Mouse (Mus musculus): ENCODE results near the gene Pcf11. TPM values are rescaled to one million over a fixed set of nuclear protein-coding genes. Genes with fewer than 3 reads are reported as not detected.

The Pcf11 gene
- polyA plus RNA-seq (2014; fragmentation: Illumina TruSeq; extraction: RNeasy Lipid Tissue Mini Kit (QIAGEN cat#74804); ENCODE audit: low read depth, low replicate concordance), result 179 TPM

DNA sequence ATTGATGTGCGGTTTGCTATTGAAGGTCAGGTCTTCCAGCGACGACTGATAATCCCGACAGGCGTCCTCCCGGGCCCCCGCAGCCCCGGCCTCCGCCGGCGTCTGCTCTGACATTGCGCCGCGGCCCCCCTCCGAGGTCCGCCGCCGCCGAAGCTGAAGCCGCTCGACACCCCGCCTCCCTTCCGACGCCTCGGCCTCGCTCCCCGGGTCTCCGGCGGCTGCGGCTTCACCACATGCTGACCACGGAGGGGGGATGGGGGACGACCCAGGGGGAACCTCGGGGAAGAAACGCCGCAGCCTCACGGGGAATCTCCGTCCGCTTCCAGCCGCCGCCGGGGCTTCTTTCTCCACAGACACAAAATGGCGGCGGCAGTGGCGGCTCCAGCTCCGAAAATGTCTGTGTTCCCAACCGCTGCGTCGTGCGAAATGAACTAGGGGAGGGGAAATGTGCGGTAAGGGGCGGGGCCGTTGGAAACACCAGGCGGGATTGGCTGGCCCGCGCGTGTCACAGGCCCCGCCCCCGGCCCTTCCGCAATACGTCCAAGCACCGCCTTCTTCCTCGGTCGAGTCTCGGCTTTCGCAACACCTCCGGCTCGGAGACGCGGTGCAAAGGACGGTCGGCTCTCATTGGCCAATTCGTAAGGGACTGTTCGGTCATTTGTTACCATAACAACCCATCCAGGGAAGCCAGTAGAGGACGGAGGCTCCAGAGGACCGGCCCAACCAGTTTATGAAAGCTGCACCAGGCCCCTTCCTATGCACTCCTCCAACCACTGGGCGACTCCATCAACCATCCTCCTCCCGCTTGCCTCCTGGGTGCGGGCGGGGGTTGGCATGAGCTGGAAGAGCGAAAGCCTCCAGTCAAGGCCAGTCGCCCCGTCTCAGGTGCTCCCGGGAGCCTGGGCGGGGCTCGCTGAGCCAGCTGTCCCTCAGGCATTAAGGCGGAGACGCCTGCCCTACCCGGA, at the start of gene Pcf11:
Gene Pcf11, minus strand, starts transcription at position 428 of the 965 bp plus-strand sequence.

GRCm38 (mm10) chr7:92637021-92637625, 32.6 kb downstream of the Pcf11 start, which contains the start of gene Ankrd42:
Gene Ankrd42, minus strand, starts transcription at chr7:92637142.

Other genes with a start within 250 kb of the Pcf11 start
- gene Ccdc90b, start 108.8 kb downstream of the Pcf11 start, polyA plus RNA-seq (2014; fragmentation: Illumina TruSeq; extraction: RNeasy Lipid Tissue Mini Kit (QIAGEN cat#74804); ENCODE audit: low read depth, low replicate concordance), result 51.1 TPM
- gene Ankrd42, start 32.8 kb downstream of the Pcf11 start, polyA plus RNA-seq (2014; fragmentation: Illumina TruSeq; extraction: RNeasy Lipid Tissue Mini Kit (QIAGEN cat#74804); ENCODE audit: low read depth, low replicate concordance), result 279 TPM
- gene Rab30, start 71.7 kb upstream of the Pcf11 start, polyA plus RNA-seq (2014; fragmentation: Illumina TruSeq; extraction: RNeasy Lipid Tissue Mini Kit (QIAGEN cat#74804); ENCODE audit: low read depth, low replicate concordance), result 3.6 TPM
- gene Ddias, start 204.3 kb upstream of the Pcf11 start, polyA plus RNA-seq (2014; fragmentation: Illumina TruSeq; extraction: RNeasy Lipid Tissue Mini Kit (QIAGEN cat#74804); ENCODE audit: low read depth, low replicate concordance), result 222 TPM
- gene Prcp, start 204.5 kb upstream of the Pcf11 start, polyA plus RNA-seq (2014; fragmentation: Illumina TruSeq; extraction: RNeasy Lipid Tissue Mini Kit (QIAGEN cat#74804); ENCODE audit: low read depth, low replicate concordance), result 30.8 TPM

Data from testis, adult 10 weeks (tissue).